Mouse (Mus musculus) forebrain, embryonic 15.5 days (tissue): ENCODE measurements around the gene Dlg2. TPM values are rescaled to one million over a fixed set of nuclear protein-coding genes. Genes with fewer than 3 reads are reported as not detected.

ENCODE experiments used
- ATAC-seq: fragments of 200-750 bp; cut with Nextera tagmentation; replicated peaks from 2 replicates; pipeline ENCODE4 v1.8.0; 2017; ENCODE audit warnings: mild to moderate bottlenecking, moderate TSS enrichment, moderate library complexity
- H3K27ac ChIP-seq: fragments of 300-500 bp; sonication (generic); replicated peaks from 2 replicates; pipeline ENCODE4 v1.5.1; 2015; ENCODE audit warnings: mild to moderate bottlenecking, inconsistent platforms
- H3K27me3 ChIP-seq: fragments of 300-500 bp; sonication (generic); 2 replicates; pipeline ENCODE4 v1.6.1; 2015; ENCODE audit warnings: inconsistent platforms
- H3K36me3 ChIP-seq: fragments of 300-500 bp; sonication (generic); 2 replicates; pipeline ENCODE4 v1.6.1; 2015; ENCODE audit warnings: mild to moderate bottlenecking, inconsistent platforms
- H3K4me1 ChIP-seq: fragments of 300-500 bp; sonication (generic); 2 replicates; pipeline ENCODE4 v1.6.1; 2015; ENCODE audit warnings: inconsistent platforms
- H3K4me2 ChIP-seq: fragments of 300-500 bp; sonication (generic); replicated peaks from 2 replicates; pipeline ENCODE4 v1.6.1; 2015; ENCODE audit warnings: mild to moderate bottlenecking, inconsistent platforms
- H3K4me3 ChIP-seq: fragments of 300-500 bp; sonication (generic); 2 replicates; pipeline ENCODE4 v1.5.1; 2015; ENCODE audit warnings: mild to moderate bottlenecking, inconsistent platforms
- H3K9ac ChIP-seq: fragments of 300-500 bp; sonication (generic); replicated peaks from 2 replicates; pipeline ENCODE4 v1.6.1; 2015; ENCODE audit warnings: mild to moderate bottlenecking, inconsistent platforms
- H3K9me3 ChIP-seq: fragments of 300-500 bp; sonication (generic); 2 replicates; pipeline ENCODE4 v1.6.1; 2016; ENCODE audit warnings: inconsistent platforms
- WGBS: fragments of 180-500 bp; shearing (Covaris S2); methylation state at CpG from one replicate; pipeline ENCODE4 v1.1.7; 2015; ENCODE audit warnings: mixed read lengths; 5-methylcytosine and 5-hydroxymethylcytosine counted together
- polyA plus RNA-seq: library from polyadenylated mRNA; unstranded; fragments of >200 nt; fragmentation: Nextera tagmentation; extraction: Ambion mirVana; gene quantifications from 2 replicates; pipeline ENCODE4 v1.2.1, GENCODE M21; 2015

Dlg2 gene
- polyA plus RNA-seq, 1 experiment from 2014 or later, result 24.5 TPM

DNA sequence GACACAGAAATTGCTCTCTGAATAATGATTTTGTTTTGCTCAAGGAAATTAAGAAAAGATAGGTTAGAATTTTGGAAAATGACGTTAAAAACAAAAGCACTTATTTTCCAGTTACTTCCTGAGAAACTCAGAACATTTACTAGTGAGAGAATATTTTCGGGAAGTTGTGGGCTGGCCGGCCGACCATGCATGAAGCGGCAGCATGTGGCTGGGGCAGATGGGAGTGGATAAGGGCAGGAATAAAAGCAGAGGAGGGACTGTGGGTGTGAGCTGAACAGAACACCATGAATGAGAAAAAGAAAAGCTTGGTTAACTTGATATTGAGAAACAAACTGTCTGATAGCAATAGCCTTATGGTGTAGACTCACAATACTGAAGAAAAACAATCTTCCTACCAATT lies 1233.4 kb downstream of the Dlg2 start:
- Histone ChIP-seq H3K4me3 (no peak overlapping the region), H3K36me3 (no peaks in the 10 kb centered on the region), H3K9me3 (no peaks in the 10 kb centered on the region), H3K4me2 (no peak overlapping the region), H3K9ac (no peak overlapping the region), H3K27ac (no peak overlapping the region), H3K4me1 (no peaks in the 10 kb centered on the region), H3K27me3 (no peaks in the 10 kb centered on the region)
- no peak for ATAC-seq
- 78% methylated on average over 5 of the region's 5 CpGs for WGBS

DNA sequence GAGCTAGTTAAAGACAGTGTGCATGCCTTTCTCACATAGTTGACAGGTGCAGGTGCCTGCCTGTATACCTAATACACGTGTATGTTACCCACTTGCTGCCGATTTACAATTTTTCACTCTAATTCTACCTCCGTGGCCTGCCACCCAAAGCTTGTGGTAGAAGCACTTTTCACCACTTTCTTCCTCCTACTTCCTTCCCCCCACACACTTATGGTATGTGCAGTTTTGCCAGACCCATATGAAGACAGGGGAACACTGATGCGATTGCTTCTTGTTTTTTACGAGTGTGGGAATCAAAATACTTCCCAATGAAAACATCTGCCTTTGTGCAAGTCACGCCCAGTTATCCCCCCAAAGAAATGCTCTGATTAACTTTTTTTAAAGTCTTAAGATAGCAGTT lies 1234.7 kb downstream of the Dlg2 start:
- 82% methylated on average over 6 of the region's 6 CpGs for WGBS

DNA sequence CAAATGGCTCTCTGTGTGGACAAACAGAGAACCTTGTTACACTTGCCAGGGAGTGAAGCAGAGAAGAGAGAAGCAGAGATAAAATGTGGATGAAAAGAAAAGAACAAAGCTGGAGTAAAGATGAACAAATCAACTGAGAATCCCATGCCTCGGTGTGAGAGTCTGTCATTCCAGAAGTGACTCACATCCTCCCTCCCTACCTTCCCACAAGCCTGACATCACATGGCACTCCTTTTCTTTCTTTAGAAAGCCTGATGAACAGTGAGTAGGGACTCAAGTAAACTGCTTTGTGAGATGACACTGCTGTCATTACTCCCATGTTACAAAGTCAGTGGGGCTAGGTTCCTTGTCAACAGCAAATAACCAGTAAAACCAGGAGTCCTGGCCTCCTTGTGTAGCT lies 1239.3 kb downstream of the Dlg2 start:
- no peak overlapping the region for H3K4me2 ChIP-seq
- H3K4me1 ChIP-seq, result no peaks in the 10 kb centered on the region
- WGBS, result 61% methylated on average over 1 of the region's 1 CpGs
- H3K36me3 ChIP-seq, result no peaks in the 10 kb centered on the region
- H3K9ac ChIP-seq, result no peak overlapping the region
- H3K27me3 ChIP-seq, result no peaks in the 10 kb centered on the region
- no peak overlapping the region for H3K27ac ChIP-seq
- H3K4me3 ChIP-seq, result no peak overlapping the region
- no peak for ATAC-seq
- no peaks in the 10 kb centered on the region for H3K9me3 ChIP-seq

More for the DNA sequence above, 1234.7 kb downstream of the Dlg2 start:
- H3K36me3 ChIP-seq, result no peaks in the 10 kb centered on the region
- no peak overlapping the region for H3K4me3 ChIP-seq
- no peaks in the 10 kb centered on the region for H3K9me3 ChIP-seq
- H3K4me1 ChIP-seq, result no peaks in the 10 kb centered on the region
- ATAC-seq, result no peak
- no peak overlapping the region for H3K4me2 ChIP-seq
- H3K9ac ChIP-seq, result no peak overlapping the region
- H3K27me3 ChIP-seq, result no peaks in the 10 kb centered on the region
- no peak overlapping the region for H3K27ac ChIP-seq

DNA sequence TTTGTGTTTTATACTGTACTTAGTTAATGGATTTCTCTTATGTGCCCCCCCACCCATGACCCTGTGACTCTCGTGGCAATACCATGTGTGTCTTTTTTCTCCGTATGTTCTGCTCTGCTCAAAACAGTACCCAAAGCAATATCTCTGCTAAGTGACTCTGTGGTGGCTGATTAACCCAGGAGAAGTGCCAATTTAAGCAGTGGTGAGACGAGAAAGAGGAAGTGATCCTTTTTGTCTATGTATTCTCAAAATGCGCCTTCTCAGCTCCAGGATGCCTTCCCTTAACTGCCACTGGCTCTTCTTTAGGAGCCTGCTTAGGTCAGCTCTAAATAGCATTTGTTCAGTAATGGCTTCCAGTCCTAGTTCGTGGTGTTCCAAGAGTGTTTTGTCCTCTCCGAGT lies 1240.2 kb downstream of the Dlg2 start:
- Histone ChIP-seq H3K4me3 (no peak overlapping the region), H3K36me3 (no peaks in the 10 kb centered on the region), H3K4me1 (no peaks in the 10 kb centered on the region), H3K27ac (no peak overlapping the region), H3K9ac (no peak overlapping the region), H3K4me2 (no peak overlapping the region), H3K27me3 (no peaks in the 10 kb centered on the region), H3K9me3 (no peaks in the 10 kb centered on the region)
- 81% methylated on average over 6 of the region's 6 CpGs for WGBS
- ATAC-seq, result no peak

DNA sequence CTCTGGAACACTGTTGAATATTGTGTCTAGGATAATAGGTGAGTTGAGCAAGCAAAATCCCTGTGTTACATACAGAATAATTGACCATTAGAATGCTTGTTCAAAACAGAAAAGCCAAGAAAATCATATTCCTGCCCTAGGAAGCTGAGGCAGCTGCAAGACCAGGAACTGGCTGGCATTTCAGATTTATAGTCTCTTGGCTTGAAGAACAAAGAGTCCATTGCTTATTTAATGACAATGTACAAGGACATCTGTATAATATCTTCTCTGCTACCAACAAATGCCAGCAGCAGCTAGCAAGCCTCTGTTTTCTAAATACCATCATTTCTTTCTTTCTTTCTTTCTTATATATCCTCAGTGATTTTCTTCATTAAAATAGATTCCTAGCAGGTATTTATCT lies 1243.8 kb downstream of the Dlg2 start:
- no peaks in the 10 kb centered on the region for H3K4me1 ChIP-seq
- H3K9ac ChIP-seq, result no peak overlapping the region
- no peaks in the 10 kb centered on the region for H3K27me3 ChIP-seq
- no peak for ATAC-seq
- no peak overlapping the region for H3K4me3 ChIP-seq
- no peaks in the 10 kb centered on the region for H3K9me3 ChIP-seq
- no peaks in the 10 kb centered on the region for H3K36me3 ChIP-seq
- no peak overlapping the region for H3K27ac ChIP-seq
- no peak overlapping the region for H3K4me2 ChIP-seq

DNA sequence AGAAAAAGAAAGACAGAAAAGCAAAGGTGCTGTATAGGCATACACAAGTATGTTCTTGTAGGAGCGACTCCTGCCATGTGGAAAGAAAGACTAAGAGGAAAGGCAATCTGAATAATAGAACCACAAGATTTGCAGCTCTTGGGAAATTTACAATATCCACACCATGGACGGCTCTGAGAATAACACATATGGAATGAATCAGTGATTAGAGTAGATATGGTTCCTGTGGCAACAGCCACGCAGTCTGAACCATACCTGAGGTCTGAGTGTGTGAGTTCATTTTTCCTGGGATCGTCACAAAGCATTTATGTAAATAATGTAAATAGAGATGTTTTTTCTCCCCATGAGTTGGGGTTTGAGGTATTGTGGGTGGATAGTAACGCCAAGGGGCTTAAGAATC lies 1247.9 kb downstream of the Dlg2 start:
- 90% methylated on average over 5 of the region's 5 CpGs for WGBS
- Histone ChIP-seq H3K36me3 (no peaks in the 10 kb centered on the region), H3K4me1 (no peaks in the 10 kb centered on the region), H3K27ac (no peak overlapping the region), H3K9ac (no peak overlapping the region), H3K9me3 (no peaks in the 10 kb centered on the region), H3K27me3 (no peaks in the 10 kb centered on the region), H3K4me2 (no peak overlapping the region), H3K4me3 (no peak overlapping the region)
- no peak for ATAC-seq

DNA sequence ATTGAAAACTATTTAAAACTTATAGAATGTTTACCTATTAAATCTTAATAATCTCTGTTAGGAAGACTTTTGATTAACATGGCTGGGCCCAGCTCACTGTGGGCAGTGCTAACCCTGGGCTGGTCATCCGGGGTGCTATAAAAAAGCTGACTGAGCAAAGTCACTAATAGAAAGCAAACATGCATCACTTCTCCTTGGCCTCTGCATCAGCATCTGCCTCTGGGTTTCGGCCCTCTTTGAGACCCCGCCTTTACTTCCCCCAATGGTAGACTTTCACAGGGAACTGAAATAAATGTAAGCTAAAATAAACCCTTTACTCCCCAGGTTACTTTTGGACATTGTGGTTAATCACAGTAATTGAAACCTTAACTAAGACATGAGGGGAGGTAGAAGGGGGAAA lies 1264.3 kb downstream of the Dlg2 start:
- no peaks in the 10 kb centered on the region for H3K9me3 ChIP-seq
- no peak for ATAC-seq

DNA sequence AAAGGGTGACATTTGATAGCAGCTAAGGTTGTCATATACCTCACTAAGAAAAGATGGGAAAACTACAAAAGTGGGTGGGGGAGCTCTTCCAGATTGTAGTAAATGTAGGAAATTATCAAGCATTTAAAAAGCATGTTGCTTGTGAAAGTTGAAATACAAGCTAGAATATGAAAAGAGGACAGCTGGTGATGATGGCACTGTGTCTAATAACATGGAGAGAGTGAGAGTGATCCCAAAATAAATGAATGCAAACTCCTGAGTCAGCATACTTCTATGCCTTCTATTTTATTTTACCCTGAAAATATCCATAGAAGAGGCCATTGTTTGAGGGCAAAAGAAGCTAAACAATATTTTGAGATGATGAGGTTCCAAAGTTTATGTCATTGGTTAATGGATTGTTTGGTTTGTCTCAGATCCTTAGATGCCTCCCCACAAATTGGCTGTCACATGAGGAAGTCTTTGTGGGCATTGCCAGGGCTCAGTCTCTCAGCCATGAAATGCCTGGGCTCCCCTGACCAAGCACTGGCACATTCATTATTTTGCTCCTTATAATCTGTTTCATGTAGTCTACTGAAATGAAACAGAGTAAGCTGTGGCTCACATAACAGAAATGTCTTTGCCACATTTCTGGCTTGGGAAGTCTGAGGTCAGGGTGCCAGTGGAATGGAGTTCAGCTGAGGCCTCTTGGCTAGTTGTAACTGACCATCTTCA lies 1276.8 kb downstream of the Dlg2 start:
- H3K27me3 ChIP-seq, result no peaks in the 10 kb centered on the region
- no peaks in the 10 kb centered on the region for H3K9me3 ChIP-seq
- H3K9ac ChIP-seq, result no peak overlapping the region
- no peaks in the 10 kb centered on the region for H3K4me1 ChIP-seq
- no peak overlapping the region for H3K27ac ChIP-seq
- no peak for ATAC-seq
- no peaks in the 10 kb centered on the region for H3K36me3 ChIP-seq
- H3K4me3 ChIP-seq, result no peak overlapping the region
- no peak overlapping the region for H3K4me2 ChIP-seq

More for the DNA sequence above, 1264.3 kb downstream of the Dlg2 start:
- Histone ChIP-seq H3K4me1 (no peaks in the 10 kb centered on the region), H3K4me2 (no peak overlapping the region), H3K27ac (no peak overlapping the region), H3K4me3 (no peak overlapping the region), H3K27me3 (no peaks in the 10 kb centered on the region), H3K9ac (no peak overlapping the region), H3K36me3 (no peaks in the 10 kb centered on the region)
- whole genome bisulfite sequencing, result 88% methylated on average over 3 of the region's 3 CpGs

DNA sequence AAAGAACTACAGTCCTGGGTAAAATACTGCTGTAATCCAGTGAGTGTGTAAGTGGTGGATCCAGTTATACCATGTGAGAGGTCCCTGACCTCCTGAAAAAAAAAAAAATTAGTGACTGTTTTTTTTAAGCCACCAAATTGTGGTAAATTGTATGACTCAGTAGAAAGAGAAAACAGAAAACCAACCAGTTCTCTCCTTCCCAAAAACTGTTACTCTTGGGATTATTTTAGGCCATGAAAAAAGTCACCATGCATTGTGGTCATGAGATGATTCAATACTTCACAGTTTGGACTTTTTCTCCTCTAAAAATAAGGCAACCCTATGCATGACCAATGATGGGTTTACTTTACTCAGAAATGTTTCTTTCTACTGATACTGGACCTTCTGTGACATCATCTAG lies 1291.2 kb downstream of the Dlg2 start:
- no peaks in the 10 kb centered on the region for H3K36me3 ChIP-seq
- ATAC-seq, result no peak

DNA sequence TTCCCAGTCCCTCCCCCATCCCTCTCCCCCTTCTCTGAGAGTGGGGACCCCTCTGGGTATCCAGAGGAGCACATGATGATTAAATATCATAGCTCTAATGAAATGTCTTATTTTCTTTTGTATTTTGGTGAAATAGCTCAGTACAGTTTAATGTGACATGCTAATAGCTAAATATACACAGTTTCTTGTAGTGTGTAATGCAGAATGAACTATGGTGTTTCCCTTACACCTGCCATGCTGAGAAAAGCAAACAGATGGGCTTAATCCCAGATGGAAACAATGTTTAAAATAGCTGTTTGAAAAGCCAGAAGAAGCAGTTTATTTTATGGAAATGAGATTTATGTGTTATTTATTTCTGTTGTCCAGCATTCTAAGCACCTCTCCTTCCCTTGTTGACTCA lies 1302.2 kb downstream of the Dlg2 start:
- no peak overlapping the region for H3K9ac ChIP-seq
- no peak overlapping the region for H3K27ac ChIP-seq
- H3K36me3 ChIP-seq, result no peaks in the 10 kb centered on the region
- H3K4me1 ChIP-seq, result no peaks in the 10 kb centered on the region
- ATAC-seq, result peak; percentile 53; the same call in 1 of the 2 replicates
- H3K4me3 ChIP-seq, result no peak overlapping the region
- no peaks in the 10 kb centered on the region for H3K9me3 ChIP-seq
- no peak overlapping the region for H3K4me2 ChIP-seq
- no peaks in the 10 kb centered on the region for H3K27me3 ChIP-seq

More for the DNA sequence above, 1291.2 kb downstream of the Dlg2 start:
- no peaks in the 10 kb centered on the region for H3K4me1 ChIP-seq
- H3K27me3 ChIP-seq, result no peaks in the 10 kb centered on the region
- H3K9ac ChIP-seq, result no peak overlapping the region
- no peak overlapping the region for H3K4me2 ChIP-seq
- H3K9me3 ChIP-seq, result no peaks in the 10 kb centered on the region
- H3K27ac ChIP-seq, result no peak overlapping the region
- no peak overlapping the region for H3K4me3 ChIP-seq

DNA sequence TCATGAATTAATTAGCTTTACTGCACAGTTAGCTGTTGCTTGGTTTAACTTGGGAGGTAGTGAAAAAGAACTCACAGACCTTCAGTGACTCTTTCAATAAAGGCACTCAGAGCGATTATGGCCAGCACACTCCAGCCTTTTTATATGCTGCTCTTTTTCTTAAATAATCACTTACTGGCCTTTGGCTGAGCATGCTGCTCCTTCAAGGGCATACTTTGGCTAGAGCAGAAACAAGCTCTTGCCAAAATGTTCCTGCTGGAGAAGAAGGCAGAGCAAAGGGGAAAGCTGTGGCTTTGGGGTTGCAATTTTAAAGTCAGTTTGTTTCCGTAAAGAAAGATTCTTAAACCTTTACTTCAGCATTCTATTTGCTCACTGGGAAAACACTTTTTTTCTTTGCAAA lies 1308.1 kb downstream of the Dlg2 start:
- H3K36me3 ChIP-seq, result no peaks in the 10 kb centered on the region
- H3K9me3 ChIP-seq, result no peaks in the 10 kb centered on the region
- WGBS, result 67% methylated on average over 2 of the region's 2 CpGs
- H3K9ac ChIP-seq, result no peak overlapping the region
- ATAC-seq, result no peak
- H3K27me3 ChIP-seq, result no peaks in the 10 kb centered on the region
- no peak overlapping the region for H3K4me2 ChIP-seq
- no peak overlapping the region for H3K4me3 ChIP-seq
- H3K27ac ChIP-seq, result no peak overlapping the region
- no peaks in the 10 kb centered on the region for H3K4me1 ChIP-seq

DNA sequence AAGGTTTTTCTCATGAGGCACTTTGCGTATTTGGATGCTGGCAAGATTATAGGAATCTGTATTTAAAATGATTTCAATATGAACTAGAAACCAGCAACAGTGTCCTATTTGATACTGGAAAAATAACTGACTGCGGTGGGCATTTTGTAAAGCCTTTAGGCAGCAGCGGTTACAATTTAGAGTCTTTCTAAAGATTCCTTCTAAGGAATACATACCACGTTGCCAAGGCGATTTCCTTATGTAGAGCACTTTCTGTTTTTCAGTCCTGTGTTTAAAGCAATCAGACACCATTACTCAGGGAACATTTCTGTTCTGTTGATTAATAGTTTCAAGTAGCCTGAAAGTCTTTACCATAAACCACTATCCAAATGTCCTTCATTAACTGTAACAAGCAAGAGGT lies 1309.0 kb downstream of the Dlg2 start:
- Histone ChIP-seq H3K27ac (no peak overlapping the region), H3K4me1 (no peaks in the 10 kb centered on the region), H3K27me3 (no peaks in the 10 kb centered on the region), H3K9ac (no peak overlapping the region), H3K4me3 (no peak overlapping the region), H3K36me3 (no peaks in the 10 kb centered on the region), H3K9me3 (no peaks in the 10 kb centered on the region), H3K4me2 (no peak overlapping the region)
- no peak for ATAC-seq
- WGBS, result 67% methylated on average over 5 of the region's 5 CpGs

DNA sequence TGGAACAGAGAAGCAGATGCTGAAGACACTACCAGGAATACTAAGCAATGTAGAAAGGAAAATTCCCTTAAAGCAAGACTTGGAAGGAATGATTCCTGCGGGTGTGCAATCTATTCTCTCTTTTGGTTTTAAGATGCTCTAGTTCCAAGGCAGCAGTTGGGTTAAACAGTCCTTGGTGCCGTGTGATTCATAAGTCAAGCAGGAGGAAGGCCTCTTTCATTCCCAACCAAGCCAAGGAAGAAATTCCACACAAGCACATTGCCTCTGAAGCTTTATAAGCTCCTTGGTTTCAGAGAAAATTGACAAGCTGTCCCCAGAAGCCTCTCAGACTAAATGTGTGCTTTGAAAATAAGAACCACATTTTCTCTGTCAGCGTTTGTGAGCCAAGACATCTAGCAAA lies 1309.4 kb downstream of the Dlg2 start:
- H3K9me3 ChIP-seq, result no peaks in the 10 kb centered on the region
- 71% methylated on average over 3 of the region's 3 CpGs for WGBS
- 0 out of 2 replicates have a peak overlapping the region, but pooled peaks have one; percentile 19 for H3K27ac ChIP-seq
- H3K4me3 ChIP-seq, result no peak overlapping the region
- ATAC-seq, result no peak
- no peak overlapping the region for H3K9ac ChIP-seq
- H3K4me1 ChIP-seq, result no peaks in the 10 kb centered on the region
- H3K4me2 ChIP-seq, result no peak overlapping the region
- H3K36me3 ChIP-seq, result no peaks in the 10 kb centered on the region
- H3K27me3 ChIP-seq, result no peaks in the 10 kb centered on the region
